Mouse (Mus musculus) forebrain, embryonic 15.5 days (tissue): Measurements from ENCODE around the gene Itpr1. TPM values are rescaled to one million over a fixed set of nuclear protein-coding genes. Genes with fewer than 3 reads are reported as not detected.

Source experiments
- ATAC-seq: fragments of 200-750 bp; cut with Nextera tagmentation; replicated peaks from 2 replicates; pipeline ENCODE4 v1.8.0; 2017; ENCODE audit warnings: mild to moderate bottlenecking, moderate TSS enrichment, moderate library complexity
- H3K27ac ChIP-seq: fragments of 300-500 bp; sonication (generic); replicated peaks from 2 replicates; pipeline ENCODE4 v1.5.1; 2015; ENCODE audit warnings: mild to moderate bottlenecking, inconsistent platforms
- H3K27me3 ChIP-seq: fragments of 300-500 bp; sonication (generic); 2 replicates; pipeline ENCODE4 v1.6.1; 2015; ENCODE audit warnings: inconsistent platforms
- H3K36me3 ChIP-seq: fragments of 300-500 bp; sonication (generic); 2 replicates; pipeline ENCODE4 v1.6.1; 2015; ENCODE audit warnings: mild to moderate bottlenecking, inconsistent platforms
- H3K4me1 ChIP-seq: fragments of 300-500 bp; sonication (generic); 2 replicates; pipeline ENCODE4 v1.6.1; 2015; ENCODE audit warnings: inconsistent platforms
- H3K4me2 ChIP-seq: fragments of 300-500 bp; sonication (generic); replicated peaks from 2 replicates; pipeline ENCODE4 v1.6.1; 2015; ENCODE audit warnings: mild to moderate bottlenecking, inconsistent platforms
- H3K4me3 ChIP-seq: fragments of 300-500 bp; sonication (generic); 2 replicates; pipeline ENCODE4 v1.5.1; 2015; ENCODE audit warnings: mild to moderate bottlenecking, inconsistent platforms
- H3K9ac ChIP-seq: fragments of 300-500 bp; sonication (generic); replicated peaks from 2 replicates; pipeline ENCODE4 v1.6.1; 2015; ENCODE audit warnings: mild to moderate bottlenecking, inconsistent platforms
- H3K9me3 ChIP-seq: fragments of 300-500 bp; sonication (generic); 2 replicates; pipeline ENCODE4 v1.6.1; 2016; ENCODE audit warnings: inconsistent platforms
- WGBS: fragments of 180-500 bp; shearing (Covaris S2); methylation state at CpG from one replicate; pipeline ENCODE4 v1.1.7; 2015; ENCODE audit warnings: mixed read lengths; 5-methylcytosine and 5-hydroxymethylcytosine counted together
- polyA plus RNA-seq: library from polyadenylated mRNA; unstranded; fragments of >200 nt; fragmentation: Nextera tagmentation; extraction: Ambion mirVana; gene quantifications from 2 replicates; pipeline ENCODE4 v1.2.1, GENCODE M21; 2015

Itpr1 gene
- polyA plus RNA-seq, 1 experiment from 2014 or later, result 12.6 TPM

GRCm38 (mm10) chr6:108192632-108193031, 20.3 kb upstream of the Itpr1 start:
- ATAC-seq, result no peak
- Histone ChIP-seq H3K4me2 (no peak overlapping the region), H3K4me3 (no peak overlapping the region), H3K9ac (no peak overlapping the region), H3K36me3 (no peaks in the 10 kb centered on the region), H3K9me3 (no peaks in the 10 kb centered on the region), H3K27me3 (no peaks in the 10 kb centered on the region), H3K27ac (no peak overlapping the region), H3K4me1 (no peaks in the 10 kb centered on the region)
- 54% methylated on average over 4 of the region's 4 CpGs for WGBS

- no peak overlapping the region for H3K27ac ChIP-seq
- no peak overlapping the region for H3K9ac ChIP-seq
- no peaks in the 10 kb centered on the region for H3K4me1 ChIP-seq
- no peaks in the 10 kb centered on the region for H3K9me3 ChIP-seq
- no peak overlapping the region for H3K4me3 ChIP-seq
- H3K36me3 ChIP-seq, result no peaks in the 10 kb centered on the region
- no peaks in the 10 kb centered on the region for H3K27me3 ChIP-seq
- WGBS, result 86% methylated on average over 7 of the region's 7 CpGs
- ATAC-seq, result no peak
- no peak overlapping the region for H3K4me2 ChIP-seq
These were observed 16.2 kb upstream of the Itpr1 start for GRCm38 (mm10) chr6:108196665-108197064.

- Histone ChIP-seq H3K9me3 (no peaks in the 10 kb centered on the region), H3K4me2 (no peak overlapping the region), H3K27ac (no peak overlapping the region), H3K4me3 (no peak overlapping the region), H3K4me1 (no peaks in the 10 kb centered on the region), H3K9ac (no peak overlapping the region), H3K27me3 (no peaks in the 10 kb centered on the region), H3K36me3 (no peaks in the 10 kb centered on the region)
- no peak for ATAC-seq
- WGBS, result 64% methylated on average over 4 of the region's 4 CpGs
These were observed 15.8 kb upstream of the Itpr1 start for GRCm38 (mm10) chr6:108197117-108197516.

- H3K27me3 ChIP-seq, result no peaks in the 10 kb centered on the region
- no peak overlapping the region for H3K4me3 ChIP-seq
- no peak overlapping the region for H3K9ac ChIP-seq
- H3K4me1 ChIP-seq, result no peaks in the 10 kb centered on the region
- H3K4me2 ChIP-seq, result no peak overlapping the region
- no peak overlapping the region for H3K27ac ChIP-seq
- no peaks in the 10 kb centered on the region for H3K36me3 ChIP-seq
- WGBS, result 91% methylated on average over 7 of the region's 7 CpGs
- H3K9me3 ChIP-seq, result no peaks in the 10 kb centered on the region
- ATAC-seq, result no peak
These were observed 14.6 kb upstream of the Itpr1 start for GRCm38 (mm10) chr6:108198286-108198685.

GRCm38 (mm10) chr6:108204322-108204721, 8.6 kb upstream of the Itpr1 start:
- Histone ChIP-seq H3K4me2 (no peak overlapping the region), H3K27ac (no peak overlapping the region), H3K36me3 (no peaks in the 10 kb centered on the region), H3K9ac (no peak overlapping the region), H3K4me1 (no peaks in the 10 kb centered on the region), H3K4me3 (no peak overlapping the region), H3K27me3 (no peaks in the 10 kb centered on the region), H3K9me3 (no peaks in the 10 kb centered on the region)
- ATAC-seq, result no peak
- WGBS, result 95% methylated on average over 2 of the region's 2 CpGs

GRCm38 (mm10) chr6:108206145-108206544, 6.8 kb upstream of the Itpr1 start:
- Histone ChIP-seq H3K36me3 (no peaks in the 10 kb centered on the region), H3K9me3 (no peaks in the 10 kb centered on the region), H3K4me2 (no peak overlapping the region), H3K4me3 (no peak overlapping the region), H3K27me3 (no peaks in the 10 kb centered on the region), H3K27ac (no peak overlapping the region), H3K4me1 (peaks cover 3% of the 10 kb centered on the region), H3K9ac (no peak overlapping the region)
- no peak for ATAC-seq
- 56% methylated on average over 4 of the region's 4 CpGs for WGBS

- Histone ChIP-seq H3K9me3 (no peaks in the 10 kb centered on the region), H3K27ac (no peak overlapping the region), H3K4me2 (no peak overlapping the region), H3K4me1 (peaks cover 12% of the 10 kb centered on the region), H3K36me3 (no peaks in the 10 kb centered on the region), H3K4me3 (no peak overlapping the region), H3K9ac (no peak overlapping the region), H3K27me3 (no peaks in the 10 kb centered on the region)
- WGBS, result 75% methylated on average over 5 of the region's 5 CpGs
- no peak for ATAC-seq
These were observed 5.9 kb upstream of the Itpr1 start for GRCm38 (mm10) chr6:108206914-108207566.

- Histone ChIP-seq H3K36me3 (no peaks in the 10 kb centered on the region), H3K9ac (peak overlapping the region; percentile 74), H3K27ac (0 out of 2 replicates have a peak overlapping the region, but pooled peaks have one; percentile 50), H3K4me3 (peak overlapping the region; percentile 86), H3K27me3 (no peaks in the 10 kb centered on the region), H3K4me1 (peaks cover 34% of the 10 kb centered on the region), H3K9me3 (no peaks in the 10 kb centered on the region), H3K4me2 (peak overlapping the region; percentile 96)
- WGBS, result 4% methylated on average over 36 of the region's 36 CpGs
- ATAC-seq, result peak; percentile 30
These were observed 708 bp upstream of the Itpr1 start for GRCm38 (mm10) chr6:108211896-108212880.

- peaks cover 34% of the 10 kb centered on the region for H3K4me1 ChIP-seq
- 0 out of 2 replicates have a peak overlapping the region, but pooled peaks have one; percentile 50 for H3K27ac ChIP-seq
- WGBS, result under 1% methylated on average over 29 of the region's 29 CpGs
- no peaks in the 10 kb centered on the region for H3K36me3 ChIP-seq
- H3K4me2 ChIP-seq, result peak overlapping the region; percentile 96
- H3K9ac ChIP-seq, result peak overlapping the region; percentile 74
- ATAC-seq, result no peak
- H3K27me3 ChIP-seq, result no peaks in the 10 kb centered on the region
- H3K4me3 ChIP-seq, result peak overlapping the region; percentile 86
- H3K9me3 ChIP-seq, result no peaks in the 10 kb centered on the region
These were observed 791 bp downstream of the Itpr1 start for GRCm38 (mm10) chr6:108213481-108214293.

- H3K9me3 ChIP-seq, result no peaks in the 10 kb centered on the region
- ATAC-seq, result no peak
- H3K27me3 ChIP-seq, result no peaks in the 10 kb centered on the region
- no peaks in the 10 kb centered on the region for H3K36me3 ChIP-seq
- peak overlapping the region; percentile 86 for H3K4me3 ChIP-seq
- H3K4me2 ChIP-seq, result peak overlapping the region; percentile 96
- peaks cover 34% of the 10 kb centered on the region for H3K4me1 ChIP-seq
- WGBS, result 8% methylated on average over 10 of the region's 10 CpGs
- H3K27ac ChIP-seq, result no peak overlapping the region
- peak overlapping the region; percentile 74; the same call in 1 of the 2 replicates for H3K9ac ChIP-seq
These were observed 1.5 kb downstream of the Itpr1 start for GRCm38 (mm10) chr6:108214294-108214925.

GRCm38 (mm10) chr6:108216091-108216490, 3.2 kb downstream of the Itpr1 start:
- Histone ChIP-seq H3K4me1 (peaks cover 32% of the 10 kb centered on the region), H3K27me3 (no peaks in the 10 kb centered on the region), H3K4me2 (0 out of 2 replicates have a peak overlapping the region, but pooled peaks have one; percentile 96), H3K36me3 (no peaks in the 10 kb centered on the region), H3K4me3 (no peak overlapping the region), H3K27ac (no peak overlapping the region), H3K9ac (no peak overlapping the region), H3K9me3 (no peaks in the 10 kb centered on the region)
- WGBS, result 80% methylated on average over 5 of the region's 5 CpGs
- ATAC-seq, result no peak
